Mouse (Mus musculus) heart, adult 2 months (tissue): ENCODE measurements around the gene Ifngr1.
"Not testable (repeated sequence)": the region's sequence is repeated elsewhere in the genome, so short reads cannot be mapped to it uniquely, and the experiment has no call there.

Experiments used
- CTCF ChIP-seq: fragments of 200-600 bp; IDR thresholded peaks from 2 replicates; pipeline ENCODE4 v1.8.1; 2022; ENCODE audit warnings: antibody characterized with exemption, mild to moderate bottlenecking, moderate library complexity
- POLR2A ChIP-seq: fragments of 200-500 bp; IDR thresholded peaks from 2 replicates; pipeline ENCODE4 v1.6.1; 2011; ENCODE audit warnings: mild to moderate bottlenecking, low read depth, low read length, control low read depth; ENCODE audit not compliant: insufficient read depth

- TF ChIP-seq CTCF, result peak; percentile 66
- not testable (repeated sequence) for TF ChIP-seq POLR2A
Observed at GRCm38 (mm10) chr10:19601502-19601901, 9.8 kb downstream of the Ifngr1 start.
